Mouse (Mus musculus): ENCODE results near the gene Gm21173. TPM values are rescaled to one million over a fixed set of nuclear protein-coding genes. Genes with fewer than 3 reads are reported as not detected.

Gm21173 gene
- not detected for polyA plus RNA-seq (2017; shearing (Covaris generic))

GRCm38 (mm10) chrY:76761300-76761699 lies at the start of gene Gm21173:
Gm21173 (plus strand) TSS chrY:76761600.

